Mouse (Mus musculus) limb, embryonic 14.5 days (tissue): ENCODE results near the gene Abhd17c. TPM values are rescaled to one million over a fixed set of nuclear protein-coding genes. Genes with fewer than 3 reads are reported as not detected.
"Not testable (repeated sequence)": the region's sequence is repeated elsewhere in the genome, so short reads cannot be mapped to it uniquely, and the experiment has no call there.

Experiments used
- ATAC-seq: fragments of 200-750 bp; cut with Nextera tagmentation; 2 replicates; pipeline ENCODE4 v1.8.0; 2017; ENCODE audit warnings: low read depth, moderate number of reproducible peaks, moderate TSS enrichment; ENCODE audit not compliant: low FRiP score
- DNase-seq: peaks from one replicate; pipeline ENCODE4 v3.0.0-alpha.2; 2015; ENCODE audit warnings: low spot score
- H3K27ac ChIP-seq: fragments of 300-500 bp; sonication (generic); replicated peaks from 2 replicates; pipeline ENCODE4 v1.5.1; 2014; ENCODE audit warnings: low read depth, mild to moderate bottlenecking, low read length, moderate library complexity, mixed read lengths
- H3K27me3 ChIP-seq: fragments of 300-500 bp; sonication (generic); 2 replicates; pipeline ENCODE4 v1.6.1; 2014; ENCODE audit warnings: low read length, mixed read lengths; ENCODE audit not compliant: control insufficient read depth, insufficient read depth
- H3K36me3 ChIP-seq: fragments of 300-500 bp; sonication (generic); 2 replicates; pipeline ENCODE4 v1.6.1; 2014; ENCODE audit warnings: mild to moderate bottlenecking, low read length, moderate library complexity, mixed read lengths; ENCODE audit not compliant: control insufficient read depth, insufficient read depth
- H3K4me1 ChIP-seq: fragments of 300-500 bp; sonication (generic); 2 replicates; pipeline ENCODE4 v1.6.1; 2014; ENCODE audit warnings: antibody characterized with exemption, low read length, mixed read lengths; ENCODE audit not compliant: control insufficient read depth, insufficient read depth
- H3K4me2 ChIP-seq: fragments of 300-500 bp; sonication (generic); replicated peaks from 2 replicates; pipeline ENCODE4 v1.6.1; 2014; ENCODE audit warnings: low read depth, mild to moderate bottlenecking, low read length, moderate library complexity; ENCODE audit not compliant: severe bottlenecking
- H3K4me3 ChIP-seq: fragments of 300-500 bp; sonication (generic); replicated peaks from 2 replicates; pipeline ENCODE4 v1.5.1; 2014; ENCODE audit warnings: low read length
- H3K9ac ChIP-seq: fragments of 300-500 bp; sonication (generic); 2 replicates; pipeline ENCODE4 v1.6.1; 2014; ENCODE audit warnings: mild to moderate bottlenecking, low read depth, low read length, moderate library complexity; ENCODE audit not compliant: severe bottlenecking
- H3K9me3 ChIP-seq: fragments of 300-500 bp; sonication (generic); 2 replicates; pipeline ENCODE4 v1.6.1; 2016; ENCODE audit warnings: low read length; ENCODE audit not compliant: control insufficient read depth
- POLR2A ChIP-seq: fragments of 200-500 bp; IDR thresholded peaks from 2 replicates; pipeline ENCODE4 v1.8.0; 2012; ENCODE audit warnings: inconsistent platforms, mild to moderate bottlenecking, moderate library complexity, borderline replicate concordance; ENCODE audit not compliant: insufficient read depth, insufficient read length; ENCODE audit errors: extremely low read depth
- WGBS: fragments of 180-500 bp; shearing (Covaris S2); extraction: QIAGEN DNeasy Blood & Tissue Kit; methylation state at CpG from one replicate; pipeline ENCODE4 v1.1.7; 2014; 5-methylcytosine and 5-hydroxymethylcytosine counted together
- polyA plus RNA-seq, 2 experiments: library from polyadenylated mRNA; depleted of rRNA in 1 of 2; stranded (reverse) in 1 of 2; unstranded in 1 of 2; fragments of >200 nt; fragmentation: Nextera tagmentation in 1 of 2; extraction: Ambion mirVana in 1 of 2; gene quantifications; 2 replicates each; pipeline versions ENCODE4 v1.2.1 to v1.2.3; 2012 to 2014

Abhd17c gene
- polyA plus RNA-seq, 2 experiments: 41.5 to 45.6 TPM

- 81% methylated on average over 4 of the region's 4 CpGs for WGBS
Measured at GRCm38 (mm10) chr7:84131736-84132135, 20.0 kb downstream of the Abhd17c start.

GRCm38 (mm10) chr7:84128661-84129060 lies 23.0 kb downstream of the Abhd17c start:
- DNase-seq: peak; percentile 56
- H3K27me3 ChIP-seq: no peaks in the 10 kb centered on the region
- TF ChIP-seq POLR2A: no peak
- WGBS: 40% methylated on average over 8 of the region's 8 CpGs
- no peak overlapping the region for H3K4me2 ChIP-seq
- peak; percentile 89 for ATAC-seq
- H3K27ac ChIP-seq: no peak overlapping the region
- no peaks in the 10 kb centered on the region for H3K36me3 ChIP-seq
- peaks cover 22% of the 10 kb centered on the region for H3K4me1 ChIP-seq
- no peaks in the 10 kb centered on the region for H3K9me3 ChIP-seq
- H3K4me3 ChIP-seq: no peak overlapping the region
- no peak overlapping the region for H3K9ac ChIP-seq

More at GRCm38 (mm10) chr7:84131736-84132135, 20.0 kb downstream of the Abhd17c start:
- H3K4me1 ChIP-seq: peaks cover 16% of the 10 kb centered on the region
- no peak overlapping the region for H3K4me3 ChIP-seq
- no peak for DNase-seq
- H3K9me3 ChIP-seq: no peaks in the 10 kb centered on the region
- no peak for TF ChIP-seq POLR2A
- no peaks in the 10 kb centered on the region for H3K36me3 ChIP-seq
- H3K4me2 ChIP-seq: no peak overlapping the region
- H3K27me3 ChIP-seq: no peaks in the 10 kb centered on the region
- no peak overlapping the region for H3K27ac ChIP-seq
- no peak for ATAC-seq
- H3K9ac ChIP-seq: no peak overlapping the region

- H3K9me3 ChIP-seq: no peaks in the 10 kb centered on the region
- no peak overlapping the region for H3K9ac ChIP-seq
- WGBS: 82% methylated on average over 1 of the region's 1 CpGs
- peaks cover 27% of the 10 kb centered on the region for H3K4me1 ChIP-seq
- no peak overlapping the region for H3K4me3 ChIP-seq
- H3K27me3 ChIP-seq: no peaks in the 10 kb centered on the region
- H3K27ac ChIP-seq: no peak overlapping the region
- DNase-seq (no peak), ATAC-seq (no peak)
- no peak overlapping the region for H3K4me2 ChIP-seq
- no peak for TF ChIP-seq POLR2A
- no peaks in the 10 kb centered on the region for H3K36me3 ChIP-seq
Measured at GRCm38 (mm10) chr7:84125730-84126129, 26.0 kb downstream of the Abhd17c start.

- 82% methylated on average over 3 of the region's 4 CpGs for WGBS
- not testable (repeated sequence) for ATAC-seq
- peaks cover 30% of the 10 kb centered on the region; the same call in 1 of the 2 replicates for H3K4me1 ChIP-seq
Measured at GRCm38 (mm10) chr7:84123651-84124050, 28.0 kb downstream of the Abhd17c start.

DNA sequence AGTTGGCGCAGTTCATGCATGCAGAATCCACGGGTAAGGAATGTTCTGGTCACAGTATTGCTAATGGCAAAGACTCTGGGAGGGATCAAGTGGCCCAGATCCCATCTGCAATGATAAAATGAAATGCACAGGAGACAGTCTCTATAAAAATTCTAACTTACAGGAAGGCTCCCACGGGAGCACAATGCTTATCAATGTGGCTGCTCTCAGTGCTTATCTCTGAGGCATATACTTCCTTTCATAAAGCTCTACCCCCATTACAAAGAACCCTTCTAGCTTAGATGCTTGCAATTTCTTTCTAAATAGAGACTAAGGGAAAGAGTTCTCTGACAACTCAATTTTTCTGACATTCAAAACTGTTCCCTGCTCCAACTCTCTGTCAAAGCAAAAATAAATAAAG lies 29.9 kb downstream of the Abhd17c start:
- Histone ChIP-seq H3K9ac (no peak overlapping the region), H3K4me1 (peaks cover 32% of the 10 kb centered on the region; the same call in 1 of the 2 replicates), H3K4me3 (no peak overlapping the region), H3K9me3 (no peaks in the 10 kb centered on the region), H3K27me3 (no peaks in the 10 kb centered on the region), H3K36me3 (no peaks in the 10 kb centered on the region), H3K4me2 (no peak overlapping the region), H3K27ac (no peak overlapping the region)
- no peak for TF ChIP-seq POLR2A
- ATAC-seq (no peak), DNase-seq (no peak)
- 82% methylated on average over 3 of the region's 3 CpGs for WGBS

More at GRCm38 (mm10) chr7:84123651-84124050, 28.0 kb downstream of the Abhd17c start:
- H3K27me3 ChIP-seq, H3K4me2 ChIP-seq, H3K9me3 ChIP-seq, H3K27ac ChIP-seq, H3K36me3 ChIP-seq, DNase-seq, H3K9ac ChIP-seq, H3K4me3 ChIP-seq: not testable (repeated sequence)
